Mouse (Mus musculus) common myeloid progenitor, adult 5-6 weeks (primary cell): ENCODE data around the gene Cdk15. TPM values are rescaled to one million over a fixed set of nuclear protein-coding genes. Genes with fewer than 3 reads are reported as not detected.

Source experiments
- ATAC-seq: replicated peaks from 2 replicates; pipeline ENCODE4 v1.8.0; 2016; ENCODE audit warnings: low read depth, mild to moderate bottlenecking, moderate TSS enrichment, inconsistent platforms; ENCODE audit not compliant: poor library complexity, severe bottlenecking
- total RNA-seq: library from RNA; stranded (forward); fragments of 200-1000, 187-1606 nt; gene quantifications from 2 replicates; pipeline ENCODE4 v1.2.3, GENCODE M21; 2017

The Cdk15 gene
- total RNA-seq, 1 experiment from 2014 or later = not detected

- ATAC-seq = no peak
Observed at GRCm38 (mm10) chr1:59321076-59321879, 64.6 kb downstream of the Cdk15 start.

- no peak for ATAC-seq
Observed at GRCm38 (mm10) chr1:59321880-59322836, 65.5 kb downstream of the Cdk15 start.

- ATAC-seq = no peak
Observed at GRCm38 (mm10) chr1:59326854-59327395, 70.2 kb downstream of the Cdk15 start.

GRCm38 (mm10) chr1:59332737-59333385 is 76.2 kb downstream of the Cdk15 start:
- ATAC-seq = peak; percentile 58; the same call in 1 of the 2 replicates

- no peak for ATAC-seq
Observed at GRCm38 (mm10) chr1:59333386-59333759, 76.7 kb downstream of the Cdk15 start.

GRCm38 (mm10) chr1:59333860-59334561 is 77.3 kb downstream of the Cdk15 start:
- no peak for ATAC-seq

GRCm38 (mm10) chr1:59334562-59334890 is 77.8 kb downstream of the Cdk15 start:
- no peak for ATAC-seq

GRCm38 (mm10) chr1:59336256-59336655 is 79.5 kb downstream of the Cdk15 start:
- ATAC-seq = no peak

GRCm38 (mm10) chr1:59340814-59341588 is 84.3 kb downstream of the Cdk15 start:
- 0 out of 2 replicates have a peak, but pooled peaks have one; percentile 22 for ATAC-seq

- ATAC-seq = no peak
Observed at GRCm38 (mm10) chr1:59341697-59342096, 85.0 kb downstream of the Cdk15 start.

- ATAC-seq = no peak
Observed at GRCm38 (mm10) chr1:59342146-59342545, 85.4 kb downstream of the Cdk15 start.

GRCm38 (mm10) chr1:59352706-59353105 is 96.0 kb downstream of the Cdk15 start:
- ATAC-seq = no peak

GRCm38 (mm10) chr1:59355440-59355839 is 98.7 kb downstream of the Cdk15 start:
- ATAC-seq = 0 out of 2 replicates have a peak, but pooled peaks have one; percentile 32

GRCm38 (mm10) chr1:59359136-59359535 is 102.4 kb downstream of the Cdk15 start:
- ATAC-seq = no peak

GRCm38 (mm10) chr1:59360834-59361233 is 104.1 kb downstream of the Cdk15 start:
- ATAC-seq = no peak

- no peak for ATAC-seq
Observed at GRCm38 (mm10) chr1:59361460-59361859, 104.8 kb downstream of the Cdk15 start.

- no peak for ATAC-seq
Observed at GRCm38 (mm10) chr1:59361966-59362365, 105.3 kb downstream of the Cdk15 start.

GRCm38 (mm10) chr1:59364463-59365040 is 107.8 kb downstream of the Cdk15 start:
- no peak for ATAC-seq
